ENCODE assay signal across 8 mouse cellular contexts in genomic region chr6:87101281-87101954, GRCm38 (mm10). TPM values are rescaled to one million over a fixed set of nuclear protein-coding genes. Genes with fewer than 3 reads are reported as not detected.
DNase-seq lines count a peak whose midpoint lies in the region; ATAC-seq and TF ChIP-seq lines count a peak whose summit lies in the region.

No protein-coding gene starts in this region.

- H3K9me3 ChIP-seq in hindbrain, postnatal 0 days (ENCODE audit: low read length): no peaks in the 10 kb centered on the region

- H3K4me1 ChIP-seq in hindbrain, postnatal 0 days (ENCODE audit: insufficient read depth, low read length): peaks cover 10% of the 10 kb centered on the region; the same call in 1 of the 2 replicates

- ATAC-seq in hindbrain, postnatal 0 days: peak; percentile 71

- 10% methylated on average over 12 of the region's 12 CpGs for WGBS in hindbrain, postnatal 0 days

- DNase-seq in T-cell, adult 2 months (ENCODE audit: low spot score): peak; percentile 79
- peak; percentile 85 for DNase-seq in cerebellum, postnatal 36 days
- peak; percentile 90 for DNase-seq in gastrocnemius, adult 2 months
- peak; percentile 93 for DNase-seq in hindbrain, postnatal 0 days (ENCODE audit: low spot score)
- peak; percentile 90 to 97 for DNase-seq in left cerebral cortex, adult 18-20 months (ENCODE audit: low spot score in 2 of 2)
- DNase-seq in lung, postnatal 4 days: peak; percentile 86 to 89
- DNase-seq in retina, postnatal 7 days (ENCODE audit: low read depth, low spot score): peak; percentile 71
- peak; percentile 78 to 90 for DNase-seq in urinary bladder, adult 18-20 months (ENCODE audit: low spot score in 2 of 2)

- H3K4me3 ChIP-seq in gastrocnemius, adult 2 months: peak overlapping the region; percentile 80
- peak overlapping the region; percentile 29 for H3K4me3 ChIP-seq in hindbrain, postnatal 0 days (ENCODE audit: low read length)

- TF ChIP-seq CTCF in gastrocnemius, adult 2 months (IDR thresholded peaks at IDR 0.05): peak; percentile 68
- peak; percentile 84 for TF ChIP-seq CTCF in hindbrain, postnatal 0 days (IDR thresholded peaks at IDR 0.05; ENCODE audit: low read depth)

- H3K36me3 ChIP-seq in hindbrain, postnatal 0 days (ENCODE audit: insufficient read depth, low read length): no peaks in the 10 kb centered on the region

- H3K4me2 ChIP-seq in hindbrain, postnatal 0 days (ENCODE audit: low read depth, low read length): peak overlapping the region; percentile 70

- no peaks in the 10 kb centered on the region for H3K27me3 ChIP-seq in hindbrain, postnatal 0 days (ENCODE audit: insufficient read depth, low read length)

- peak overlapping the region; percentile 46 for H3K9ac ChIP-seq in hindbrain, postnatal 0 days (replicated peaks; ENCODE audit: low read length)

- intact Hi-C loops in gastrocnemius, adult 2 months (cut with DNase I): loop anchor here (1.0 to 10.0 kb wide), 4 partner anchors 113 to 285 kb away; partner anchors contain the start of gene Antxr1

- peak overlapping the region; percentile 82 for H3K27ac ChIP-seq in gastrocnemius, adult 2 months
- H3K27ac ChIP-seq in hindbrain, postnatal 0 days: peak overlapping the region; percentile 89

RNA-seq across cellular contexts. Expression of gene D6Ertd527e, which starts 3.1 kb away (rescaled TPM):
- not detected for total RNA-seq in gastrocnemius, adult 2 months (2021)
- total RNA-seq in hindbrain, postnatal 0 days (2014; rRNA removed): 0.42 TPM in 1 of 2 replicates, not detected in the other
- polyA plus RNA-seq in hindbrain, postnatal 0 days (2015; fragmentation: Nextera tagmentation; extraction: Ambion mirVana): 0.10 TPM in 2 replicates
- not detected for total RNA-seq in left cerebral cortex, adult 18-20 months (2021)

RNA-seq across cellular contexts. Expression of gene Gfpt1, which starts 58.8 kb away (rescaled TPM):
- total RNA-seq in gastrocnemius, adult 2 months (2021): 10 to 100 TPM; 31.0 to 35.8 TPM
- 32.9 and 34.5 TPM in 2 replicates for total RNA-seq in hindbrain, postnatal 0 days (2014; rRNA removed)
- 17.4 and 17.7 TPM in 2 replicates for polyA plus RNA-seq in hindbrain, postnatal 0 days (2015; fragmentation: Nextera tagmentation; extraction: Ambion mirVana)
- 10 to 100 TPM; 53.1 to 57.6 TPM for total RNA-seq in left cerebral cortex, adult 18-20 months (2021)

Comparison
In these comparisons a context has a peak if more than half of its experiments do, and no peak if none do; other contexts are left out.
1. Peak in every context shown above with its lines: DNase-seq, ATAC-seq, H3K4me3 ChIP-seq and H3K27ac ChIP-seq.